Mouse (Mus musculus): ENCODE results near the gene Stab2.

Gene Stab2

GRCm38 (mm10) chr10:86990666-86991065 is 17.2 kb downstream of the Stab2 start:
- no peak for DNase-seq (ENCODE audit: low read depth)

- DNase-seq (ENCODE audit: low read depth) = no peak
Measured at GRCm38 (mm10) chr10:86989838-86990237, 18.0 kb downstream of the Stab2 start.

- peak; percentile 75 for DNase-seq (ENCODE audit: low read depth)
Measured at GRCm38 (mm10) chr10:86976001-86976726, 31.7 kb downstream of the Stab2 start.

GRCm38 (mm10) chr10:86973276-86973675 is 34.5 kb downstream of the Stab2 start:
- DNase-seq (ENCODE audit: low read depth) = peak; percentile 11

- peak; percentile 11 for DNase-seq (ENCODE audit: low read depth)
Measured at GRCm38 (mm10) chr10:86972503-86972826, 35.4 kb downstream of the Stab2 start.

- peak; percentile 72 for DNase-seq (ENCODE audit: low read depth)
Measured at GRCm38 (mm10) chr10:86971680-86972502, 35.9 kb downstream of the Stab2 start.

- no peak for DNase-seq (ENCODE audit: low read depth)
Measured at GRCm38 (mm10) chr10:86969346-86969745, 38.5 kb downstream of the Stab2 start.

- peak; percentile 22 for DNase-seq (ENCODE audit: low read depth)
Measured at GRCm38 (mm10) chr10:86961542-86962466, 46.0 kb downstream of the Stab2 start.

GRCm38 (mm10) chr10:86955299-86955698 is 52.5 kb downstream of the Stab2 start:
- DNase-seq (ENCODE audit: low read depth) = no peak

- DNase-seq (ENCODE audit: low read depth) = peak; percentile 19
Measured at GRCm38 (mm10) chr10:86952696-86953095, 55.1 kb downstream of the Stab2 start.

GRCm38 (mm10) chr10:86950806-86951205 is 57.0 kb downstream of the Stab2 start:
- DNase-seq (ENCODE audit: low read depth) = no peak

- no peak for DNase-seq (ENCODE audit: low read depth)
Measured at GRCm38 (mm10) chr10:86949886-86950285, 57.9 kb downstream of the Stab2 start.

GRCm38 (mm10) chr10:86947541-86947940 is 60.3 kb downstream of the Stab2 start:
- peak; percentile 49 for DNase-seq (ENCODE audit: low read depth)

GRCm38 (mm10) chr10:86940591-86940990 is 67.2 kb downstream of the Stab2 start:
- DNase-seq (ENCODE audit: low read depth) = no peak

GRCm38 (mm10) chr10:86934376-86934775 is 73.4 kb downstream of the Stab2 start:
- DNase-seq (ENCODE audit: low read depth) = no peak

GRCm38 (mm10) chr10:86933906-86934305 is 73.9 kb downstream of the Stab2 start:
- no peak for DNase-seq (ENCODE audit: low read depth)

GRCm38 (mm10) chr10:86933180-86933695 is 74.6 kb downstream of the Stab2 start:
- DNase-seq (ENCODE audit: low read depth) = peak; percentile 33

GRCm38 (mm10) chr10:86923602-86924001 is 84.2 kb downstream of the Stab2 start:
- no peak for DNase-seq (ENCODE audit: low read depth)

- no peak for DNase-seq (ENCODE audit: low read depth)
Measured at GRCm38 (mm10) chr10:86915595-86915994, 92.2 kb downstream of the Stab2 start.

- no peak for DNase-seq (ENCODE audit: low read depth)
Measured at GRCm38 (mm10) chr10:86908562-86908961, 99.3 kb downstream of the Stab2 start.

GRCm38 (mm10) chr10:86907043-86907442 is 100.8 kb downstream of the Stab2 start:
- no peak for DNase-seq (ENCODE audit: low read depth)

GRCm38 (mm10) chr10:86895531-86895930 is 112.3 kb downstream of the Stab2 start:
- no peak for DNase-seq (ENCODE audit: low read depth)

Data from NIH3T3 (cell line).